Mouse (Mus musculus): ENCODE results near the gene Btrc. TPM values are rescaled to one million over a fixed set of nuclear protein-coding genes. Genes with fewer than 3 reads are reported as not detected.

The Btrc gene
- 10 to 100 TPM; 24.2 to 27.1 TPM for polyA plus RNA-seq (2017; shearing (Covaris generic))

DNA sequence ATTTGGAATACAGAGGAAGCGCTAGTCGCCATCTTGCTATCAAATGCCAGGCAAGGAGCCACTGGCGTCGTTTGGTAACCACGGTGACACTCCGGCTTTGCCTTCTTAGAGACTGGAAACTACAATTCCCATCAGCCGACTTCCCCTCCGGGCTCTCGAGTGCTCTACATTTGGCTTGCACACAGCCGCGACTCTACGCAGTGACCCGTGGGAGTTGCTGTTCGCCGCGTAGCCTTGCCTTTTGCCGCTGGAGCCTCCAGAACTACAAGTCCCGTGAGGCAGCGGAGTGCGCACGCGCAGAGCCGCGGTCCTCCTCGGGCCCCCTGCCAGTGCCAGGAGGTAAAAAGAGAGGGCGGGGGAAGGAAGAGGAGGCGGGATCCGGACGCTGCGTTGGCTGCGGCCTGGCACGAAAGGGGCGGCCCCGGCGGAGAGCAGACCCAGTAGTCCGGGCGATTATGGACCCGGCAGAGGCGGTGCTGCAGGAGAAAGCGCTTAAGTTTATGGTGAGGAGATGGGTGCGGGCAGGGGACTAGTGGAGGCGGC lies at the start of gene Btrc:
Gene Btrc, plus strand, starts transcription at position 351 of the 543 bp plus-strand sequence.

DNA sequence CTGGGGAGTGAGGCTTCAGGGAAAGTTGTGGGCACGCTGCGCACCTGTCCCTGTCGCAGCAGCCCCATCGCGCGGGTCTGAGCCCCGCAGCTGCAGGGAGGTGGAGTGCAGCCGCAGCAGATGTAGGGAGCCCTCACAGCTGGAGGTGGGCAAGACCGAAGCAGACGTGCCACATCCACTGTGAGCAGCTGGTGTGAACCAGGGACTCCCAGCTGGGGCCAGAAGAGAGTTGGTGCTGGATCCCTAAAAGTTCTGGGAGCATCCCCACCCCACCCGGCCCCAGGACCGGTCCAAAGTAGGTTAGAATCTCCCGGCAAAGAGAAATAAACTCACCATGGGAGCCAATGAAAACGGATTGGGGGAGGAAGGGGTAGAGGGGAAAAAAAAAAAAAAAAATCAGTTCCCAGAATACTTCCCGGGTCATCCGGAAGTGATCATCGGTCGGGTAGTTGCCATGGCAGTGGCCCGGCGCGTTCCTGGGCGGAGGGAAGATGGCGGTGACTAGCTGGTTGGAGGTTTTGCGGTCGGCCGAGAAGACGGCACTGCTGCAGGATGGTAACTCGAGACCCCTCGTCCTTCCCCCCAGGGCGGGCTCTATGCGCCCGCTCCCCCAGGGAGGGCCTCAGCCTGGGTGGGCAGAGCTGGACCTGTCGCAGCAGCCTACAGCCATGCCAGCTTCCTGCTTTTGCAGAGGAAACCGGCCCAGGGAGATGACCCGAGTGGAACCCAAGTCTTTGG lies 196.8 kb downstream of the Btrc start, which contains the start of the genes Poll and Gm17018:
Gene Poll, minus strand, starts transcription at position 379 of the 738 bp plus-strand sequence.
Gene Gm17018, plus strand, starts transcription at position 463 of the 738 bp plus-strand sequence.

Other genes with a start within 250 kb of the Btrc start
- gene Tlx1, start 213.1 kb upstream of the Btrc start, polyA plus RNA-seq (2017; shearing (Covaris generic)), result not detected
- gene Lbx1, start 127.9 kb upstream of the Btrc start, polyA plus RNA-seq (2017; shearing (Covaris generic)), result not detected
- 10 to 100 TPM; 10.5 to 16.6 TPM for gene Poll, start 196.8 kb downstream of the Btrc start, polyA plus RNA-seq (2017; shearing (Covaris generic))
- gene Gm17018, start 196.9 kb downstream of the Btrc start, polyA plus RNA-seq (2017; shearing (Covaris generic)), result 10 to 100 TPM; 46.6 to 48.7 TPM